Mouse (Mus musculus) layer of hippocampus, adult 9-11 months (tissue): ENCODE measurements around the gene Arhgef10l.

ENCODE experiments used
- DNase-seq: peaks from one replicate; pipeline ENCODE4 v3.0.0; 2022

Arhgef10l gene

DNA sequence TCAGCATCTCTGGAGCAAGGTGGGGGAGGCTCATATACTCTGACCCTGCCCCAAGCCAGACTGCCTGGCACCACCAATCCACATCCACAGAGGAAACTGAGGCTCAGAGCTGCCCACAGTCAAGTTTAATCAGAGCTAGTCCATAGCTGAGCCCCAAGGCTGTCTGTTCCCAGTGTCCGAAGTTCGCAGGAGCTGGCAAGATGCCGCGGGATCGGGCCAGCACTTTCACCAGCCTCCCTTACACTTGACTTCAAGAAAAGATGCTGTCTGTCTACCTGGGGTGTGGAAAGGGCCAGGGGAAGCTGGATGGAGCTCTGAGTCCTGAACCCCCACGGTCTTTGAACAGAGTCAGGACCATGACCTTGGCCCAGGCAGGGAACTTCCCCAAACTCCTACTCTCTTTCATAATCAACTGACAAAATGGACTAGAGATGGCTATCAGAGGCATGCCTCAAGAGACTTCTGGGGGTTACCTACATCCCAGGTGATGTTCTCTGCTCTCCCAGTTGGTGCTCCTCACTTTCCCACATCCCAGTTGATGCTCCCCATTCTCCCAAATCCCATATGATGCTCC lies 34.4 kb downstream of the Arhgef10l start:
- DNase-seq: no peak

DNA sequence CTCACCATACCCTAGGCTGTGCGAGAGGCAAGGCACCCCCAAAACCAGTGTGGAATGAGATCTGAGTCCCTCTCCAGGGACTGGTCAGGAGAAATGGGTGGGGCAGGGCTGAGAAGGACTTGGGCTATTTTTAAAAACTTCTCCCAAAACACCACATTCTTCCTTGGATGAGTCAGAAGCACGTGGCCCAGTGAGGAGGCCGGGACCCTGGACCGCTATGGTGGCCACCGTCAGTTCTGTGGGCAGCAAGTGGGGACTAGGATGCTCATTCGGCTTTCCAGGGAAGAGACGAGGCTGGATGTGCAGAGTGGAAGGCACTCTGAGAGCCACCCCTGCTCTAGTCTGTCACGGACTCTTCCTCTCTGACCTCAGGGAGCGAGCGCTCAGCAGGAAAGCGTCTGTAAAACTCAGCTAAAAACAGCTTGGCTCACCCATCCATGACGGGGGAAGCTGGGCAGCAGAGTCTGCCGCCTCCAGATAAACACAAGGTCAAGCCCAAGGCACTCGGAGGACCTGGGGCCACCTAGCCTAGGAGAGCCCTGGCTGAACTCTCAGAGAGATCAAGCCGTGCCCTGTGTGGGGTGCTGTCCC lies 35.1 kb downstream of the Arhgef10l start:
- no peak for DNase-seq

DNA sequence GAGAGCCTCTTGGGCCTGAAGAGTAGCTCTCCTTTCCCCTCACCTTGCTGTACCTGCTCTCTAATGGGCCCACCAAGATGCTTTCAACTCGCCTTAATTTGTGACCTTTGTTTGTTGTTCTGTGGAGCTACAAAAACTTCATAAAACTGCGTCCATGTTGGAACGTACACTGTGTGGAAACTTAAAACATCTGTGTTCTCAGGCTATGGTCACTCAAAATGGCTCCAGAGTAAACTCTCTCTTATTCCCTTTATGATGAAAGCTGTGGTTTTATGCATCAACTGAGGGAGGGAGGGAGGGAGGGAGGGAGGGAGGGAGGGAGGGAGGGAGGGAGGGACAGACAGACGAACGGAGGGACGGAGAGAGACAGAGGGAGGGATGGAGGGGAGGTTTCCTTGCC lies 35.7 kb downstream of the Arhgef10l start:
- no peak for DNase-seq

DNA sequence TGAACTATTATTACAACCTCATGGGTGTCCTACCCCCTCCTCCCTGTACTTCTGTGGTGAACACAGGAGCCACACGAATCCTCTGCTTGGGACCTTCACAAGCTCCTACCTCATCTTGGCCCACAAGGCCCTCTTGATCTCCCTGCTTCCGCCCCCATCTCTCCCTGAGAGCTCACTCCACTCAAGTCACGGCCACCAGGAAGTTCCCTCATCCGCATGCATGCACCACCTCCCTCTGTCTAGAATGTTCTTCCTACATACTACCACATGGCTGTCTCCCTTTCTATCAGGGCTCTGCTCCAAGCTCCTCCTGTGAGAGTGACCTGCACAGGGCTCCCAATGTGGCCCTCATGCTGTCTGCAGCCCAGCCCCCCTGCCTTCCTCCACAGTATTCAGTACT lies 36.8 kb downstream of the Arhgef10l start:
- DNase-seq: no peak

DNA sequence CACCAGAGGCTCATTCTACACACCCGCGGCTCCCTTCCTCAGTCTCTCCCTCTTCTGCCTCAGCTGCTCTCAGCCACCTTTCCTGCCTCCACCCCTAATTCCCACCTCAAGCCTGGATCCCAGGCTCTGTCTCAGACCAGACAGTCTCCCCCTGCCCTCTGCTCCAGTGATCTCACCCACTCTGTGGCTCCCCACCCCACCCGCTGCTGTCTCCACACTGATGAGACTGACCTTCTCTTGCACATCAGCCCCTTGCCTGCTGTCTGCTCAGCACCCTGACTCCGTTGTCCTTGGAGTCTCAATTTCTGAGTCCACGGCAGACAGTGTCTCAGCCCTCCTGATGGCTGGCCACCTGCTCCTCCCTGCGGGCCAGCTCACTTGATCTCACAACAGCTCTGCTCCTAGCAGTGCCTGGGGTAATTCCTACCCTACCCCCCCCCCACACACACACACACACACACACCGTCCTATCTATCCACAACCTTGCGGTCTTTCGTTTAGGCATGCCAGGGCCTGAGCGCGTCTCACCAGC lies 37.3 kb downstream of the Arhgef10l start:
- DNase-seq: no peak

DNA sequence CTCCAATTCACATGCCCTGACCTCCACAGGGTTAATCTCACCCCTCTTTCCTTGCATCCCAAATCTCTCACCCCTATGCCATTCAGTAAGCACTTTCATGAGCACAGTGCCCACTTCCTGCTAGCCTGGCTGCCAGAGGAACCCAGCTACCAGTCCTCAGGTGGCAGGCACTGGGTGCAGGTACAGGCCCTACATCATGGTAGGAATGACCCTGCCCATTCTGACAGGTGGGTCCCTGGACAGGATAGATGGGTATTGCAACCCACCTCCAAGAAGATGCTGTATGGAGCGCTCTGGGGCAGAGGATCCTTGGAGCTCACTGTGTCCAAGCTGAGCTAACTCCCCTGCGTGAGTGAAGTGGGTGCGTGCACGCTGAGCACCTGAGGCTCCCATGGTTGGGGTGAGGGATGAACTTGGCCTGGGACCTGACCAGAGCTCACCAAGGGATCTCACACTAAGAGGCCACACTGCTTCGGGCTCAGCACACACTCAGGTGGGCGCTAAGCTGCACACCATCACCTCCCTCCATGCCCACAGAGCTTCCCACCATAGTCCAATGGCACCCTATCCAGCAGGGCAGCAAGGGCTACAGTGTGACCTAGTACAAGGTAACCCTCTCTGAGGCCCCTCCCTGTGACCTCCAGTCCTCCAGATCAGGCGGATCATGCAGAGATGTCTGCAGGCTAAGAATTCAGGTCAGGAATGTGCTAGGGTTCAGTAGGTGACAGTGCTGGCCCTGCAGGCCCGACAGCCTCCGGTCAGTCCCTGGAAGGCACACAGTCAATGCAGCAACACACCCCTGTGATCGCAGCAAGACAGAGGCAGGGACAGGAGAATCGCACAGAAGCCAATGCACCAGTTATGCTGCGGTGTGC lies 39.9 kb downstream of the Arhgef10l start:
- DNase-seq: no peak

DNA sequence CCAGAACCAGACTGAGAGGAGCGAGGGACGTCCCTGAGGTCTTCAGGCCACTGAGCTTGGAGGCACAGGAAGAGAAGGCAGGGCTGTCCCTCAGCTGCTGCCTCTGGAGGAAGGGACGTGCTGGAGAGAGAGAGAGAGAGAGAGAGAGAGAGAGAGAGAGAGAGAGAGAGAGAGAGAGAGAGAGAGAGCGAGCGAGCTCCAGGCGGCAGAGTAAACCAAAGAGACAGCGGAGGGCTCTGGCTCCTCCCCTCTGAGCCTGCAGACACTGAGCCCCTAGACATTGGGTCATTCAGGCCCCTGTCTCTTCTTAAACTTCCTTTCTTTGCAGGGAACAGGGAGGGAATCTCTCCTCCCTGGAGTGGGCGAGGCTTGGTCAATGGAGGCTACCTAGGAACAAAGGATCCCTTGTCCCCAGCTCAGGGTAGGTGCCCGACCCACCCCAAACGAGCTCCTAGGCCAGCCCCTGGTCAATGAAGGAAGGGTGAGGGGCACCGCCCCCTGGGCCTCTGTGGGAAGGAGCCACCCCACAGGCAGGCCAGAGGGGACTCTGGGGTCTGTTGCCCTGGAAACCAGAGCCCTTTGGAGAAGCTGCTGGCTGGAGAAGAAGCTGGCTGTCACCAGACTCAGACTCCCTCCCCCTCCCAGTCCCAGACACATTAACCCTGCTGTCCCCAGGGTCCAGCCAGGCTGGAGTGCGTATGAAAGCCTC lies 41.2 kb downstream of the Arhgef10l start:
- DNase-seq: peak; percentile 69

DNA sequence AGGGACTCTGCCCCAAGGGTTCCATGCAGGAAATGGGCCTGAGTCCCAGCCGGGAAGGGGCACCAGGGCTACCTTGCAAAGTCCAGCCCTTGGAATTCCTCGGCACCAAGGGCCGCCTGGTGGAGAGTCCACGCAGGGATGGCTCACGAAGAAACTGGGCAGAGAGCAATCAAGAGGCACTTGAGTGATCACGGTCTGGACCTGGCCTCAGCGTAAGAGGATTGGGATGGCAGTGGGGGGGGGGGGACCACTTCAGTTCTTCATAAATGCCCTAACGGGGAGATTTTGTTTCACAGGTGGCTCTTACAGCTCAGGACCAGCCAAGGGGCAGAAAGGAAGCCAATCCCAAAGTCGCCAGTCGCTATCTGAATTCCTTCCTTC lies 41.7 kb downstream of the Arhgef10l start:
- no peak for DNase-seq

DNA sequence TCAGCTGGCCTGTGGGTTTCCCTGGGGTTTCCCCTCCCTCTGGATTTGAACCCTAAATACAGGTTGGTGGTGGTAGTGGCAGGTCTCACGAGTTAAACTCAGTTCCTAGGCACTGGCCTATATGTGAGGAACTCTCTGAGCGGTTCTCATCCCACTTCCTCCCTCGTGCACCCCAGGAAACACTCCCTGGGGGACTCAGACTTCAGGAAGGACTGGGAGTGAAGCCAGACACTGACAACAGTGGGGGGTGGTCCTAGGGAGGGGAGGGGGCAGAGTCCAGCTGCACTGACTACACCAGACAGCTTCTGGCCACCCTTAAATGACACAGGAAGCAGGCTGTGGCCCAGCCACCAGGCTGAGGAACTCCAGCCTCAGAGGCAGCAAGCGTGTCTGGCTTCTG lies 43.0 kb downstream of the Arhgef10l start:
- no peak for DNase-seq

DNA sequence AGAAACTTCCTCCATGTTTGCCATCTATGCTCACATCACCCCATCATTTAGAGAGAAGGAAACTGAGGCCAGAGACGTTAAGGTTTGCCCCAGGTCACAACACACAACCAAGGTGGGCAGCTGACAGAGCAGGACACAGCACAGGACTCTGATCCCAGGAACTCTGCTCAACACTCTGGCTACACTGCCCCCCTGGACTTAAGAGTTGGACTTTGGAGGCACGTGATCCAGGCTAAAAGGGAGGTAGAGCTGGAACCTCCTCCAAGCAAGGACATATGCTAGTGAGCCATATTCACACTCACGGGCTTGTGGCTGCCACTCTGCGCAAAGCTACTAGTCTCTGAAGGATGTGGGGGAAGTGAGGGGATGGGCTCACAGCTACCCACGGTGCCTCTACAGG lies 45.3 kb downstream of the Arhgef10l start:
- DNase-seq: no peak

DNA sequence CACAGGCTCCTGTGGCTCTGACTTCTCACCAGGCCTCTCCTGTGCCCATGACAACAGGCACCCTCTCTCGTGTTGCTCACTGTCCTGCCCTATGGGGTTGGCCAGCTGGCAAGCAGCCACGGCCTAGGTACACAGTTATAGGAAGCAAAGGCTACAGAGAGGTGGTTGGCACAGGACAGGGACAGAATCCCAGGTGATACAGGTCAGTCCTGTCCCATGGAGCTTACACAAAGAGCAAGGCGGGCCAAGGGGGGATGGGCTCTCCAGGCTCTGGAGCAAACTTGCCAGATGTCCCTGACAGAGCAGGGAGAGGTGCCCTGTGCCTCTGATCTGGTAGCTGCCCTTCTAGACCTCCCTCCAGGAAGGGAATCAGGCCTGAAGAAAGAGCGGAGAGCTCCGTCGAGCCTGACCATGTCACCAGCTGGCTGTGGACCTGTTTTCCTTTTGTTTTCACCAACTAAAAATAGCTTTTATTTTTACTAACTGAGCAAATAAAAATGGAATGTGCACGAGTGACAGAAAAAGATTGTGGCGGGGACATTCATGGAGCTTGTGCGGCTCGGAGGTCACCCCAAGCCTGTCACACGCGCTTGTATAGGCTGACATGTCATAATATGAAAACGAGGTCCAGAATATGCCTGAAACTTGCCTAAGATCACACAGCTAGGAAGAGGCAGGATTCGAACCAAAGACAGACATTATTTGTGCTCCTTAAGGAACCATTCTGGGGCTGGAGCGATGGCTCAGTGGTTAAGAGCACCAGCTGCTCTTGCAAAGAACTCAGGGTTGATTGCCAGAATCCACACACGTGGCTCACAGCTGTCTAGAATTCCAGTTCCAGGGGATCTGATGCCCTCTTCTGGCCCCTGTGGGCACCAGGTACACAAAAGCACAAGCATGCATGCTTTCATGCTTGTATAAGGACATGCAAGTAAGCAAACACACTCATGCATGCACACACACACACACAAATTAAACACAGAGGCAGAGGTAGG lies 48.1 kb downstream of the Arhgef10l start:
- DNase-seq: no peak

DNA sequence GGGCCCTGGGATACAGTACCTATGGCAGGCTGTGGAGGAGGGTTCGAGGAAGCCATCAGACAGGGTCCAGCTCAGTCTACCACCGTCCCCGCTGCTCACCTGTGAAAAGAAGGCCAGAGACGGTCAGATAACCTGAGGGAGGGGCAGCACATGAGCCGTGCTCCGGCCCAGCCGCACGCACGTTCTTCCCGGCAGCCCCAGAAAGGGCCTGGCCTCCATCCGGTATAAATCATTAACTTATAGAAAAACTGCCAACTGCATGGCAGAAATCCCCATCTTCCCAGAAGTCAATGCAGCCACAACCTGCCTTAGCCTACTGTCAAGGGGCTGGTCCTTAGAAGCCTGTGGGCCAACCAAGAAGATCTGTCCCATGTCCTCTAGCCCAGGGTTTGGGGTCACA lies 48.9 kb downstream of the Arhgef10l start:
- no peak for DNase-seq

DNA sequence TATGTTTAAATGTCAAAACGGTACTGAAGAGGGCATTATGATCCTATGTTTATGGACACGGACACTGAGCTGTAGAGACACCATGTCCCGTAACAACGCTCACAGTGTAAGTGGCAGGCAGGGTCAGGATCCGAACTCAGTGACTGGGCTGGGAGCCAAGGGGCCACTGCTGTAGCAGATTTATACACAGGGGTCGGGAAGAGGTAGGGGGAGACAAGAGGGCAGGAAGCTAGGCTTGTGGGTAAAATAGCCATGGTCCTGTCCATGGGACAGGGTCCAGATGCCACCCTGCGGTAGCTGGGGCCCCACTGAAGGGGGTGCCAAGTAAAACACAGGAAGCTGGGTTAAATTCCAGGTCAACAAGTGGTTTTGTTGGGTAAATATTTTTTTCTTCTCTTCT lies 49.6 kb downstream of the Arhgef10l start:
- DNase-seq: no peak

DNA sequence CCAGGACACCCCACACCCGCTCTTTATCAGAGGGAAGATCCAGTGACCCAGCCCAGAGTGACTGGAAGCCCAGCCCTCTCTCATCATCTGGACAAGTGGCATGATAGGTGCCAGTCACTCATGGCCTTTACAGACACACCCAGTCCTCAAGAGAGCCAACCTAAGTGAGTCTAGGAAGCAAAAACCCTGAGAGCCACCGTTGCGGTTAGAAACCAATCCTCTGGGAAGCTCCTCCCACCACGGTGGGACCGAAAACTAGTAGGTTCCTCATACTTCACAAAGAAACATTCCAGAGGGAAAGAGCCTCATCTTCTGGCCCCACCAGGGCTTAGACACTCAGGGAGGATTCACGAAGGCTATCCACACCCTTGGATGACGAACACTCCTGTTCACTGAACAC lies 50.0 kb downstream of the Arhgef10l start:
- DNase-seq: no peak

DNA sequence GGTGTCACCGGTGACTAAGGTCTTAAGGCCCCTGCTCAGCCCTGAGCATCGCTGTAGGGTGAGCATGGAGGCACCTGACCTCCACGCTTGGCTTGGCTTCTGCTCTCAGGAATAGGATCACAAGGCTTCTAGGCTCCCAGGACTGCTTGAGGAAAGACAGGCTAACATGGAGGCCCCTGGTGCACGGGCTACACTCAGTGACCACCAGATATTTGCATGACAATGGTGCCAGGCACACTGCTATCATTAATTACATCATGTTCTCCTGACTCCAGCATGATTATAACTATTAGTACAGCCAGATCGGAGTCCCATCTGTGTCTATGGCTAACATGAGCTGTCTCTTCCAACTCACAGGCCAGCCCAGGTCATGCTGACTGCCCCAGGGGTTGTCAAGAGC lies 51.3 kb downstream of the Arhgef10l start:
- DNase-seq: no peak

DNA sequence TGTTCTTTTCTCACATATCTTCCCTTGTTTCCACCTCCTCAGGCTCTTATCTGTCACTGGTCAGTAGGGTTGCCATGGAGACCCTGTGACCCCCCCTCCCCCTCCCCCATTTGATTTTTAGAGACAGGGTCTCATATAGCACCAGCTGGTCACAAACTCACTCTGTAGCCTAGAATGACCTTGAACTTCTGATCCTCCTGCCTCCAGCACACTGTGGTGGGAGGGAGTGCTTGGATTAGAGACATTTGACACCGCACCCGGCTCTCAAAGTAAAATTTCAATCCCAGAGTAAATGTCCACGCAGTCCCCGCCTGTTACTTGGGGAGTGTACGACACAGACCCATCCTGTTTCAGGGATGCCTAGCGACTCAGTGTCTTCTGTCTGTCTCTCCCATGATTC lies 51.7 kb downstream of the Arhgef10l start:
- no peak for DNase-seq

DNA sequence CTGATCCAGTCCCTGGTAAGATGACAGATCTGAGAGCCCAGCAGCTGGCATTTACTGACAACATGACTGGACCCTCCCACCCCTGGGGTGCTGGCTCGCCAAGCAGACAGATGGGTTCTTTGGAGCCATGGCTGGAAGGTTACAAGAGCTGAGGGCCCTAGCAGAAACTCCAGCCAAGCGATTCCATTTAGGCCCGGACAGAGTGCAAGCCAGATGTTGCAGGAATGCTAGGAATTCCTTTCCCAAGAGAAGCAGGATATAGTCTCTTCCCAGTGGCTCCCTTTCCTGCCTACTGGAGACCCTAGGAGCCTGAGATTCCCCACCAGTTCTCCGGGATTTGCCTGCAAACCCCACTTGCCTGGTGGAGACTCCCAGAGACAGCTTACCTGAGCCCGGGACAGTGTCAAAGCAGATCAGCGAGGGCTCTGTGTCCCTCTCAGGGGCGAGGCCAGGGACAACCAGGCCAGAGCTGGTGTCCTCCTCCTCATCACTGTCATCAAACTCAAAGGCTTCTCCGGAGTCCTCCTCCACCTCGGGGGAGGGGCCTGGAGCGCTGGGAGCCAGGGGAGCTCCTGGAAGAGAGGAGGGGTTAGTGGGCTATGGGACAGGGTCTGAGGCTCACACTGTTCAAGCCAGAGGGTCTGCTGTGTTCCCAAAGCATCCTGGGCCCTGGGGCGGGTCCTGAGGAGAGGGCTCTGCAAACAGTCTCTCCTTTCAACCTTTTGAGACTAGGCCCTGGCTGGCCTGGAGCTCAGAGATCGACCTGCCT lies 54.8 kb downstream of the Arhgef10l start:
- DNase-seq: no peak

DNA sequence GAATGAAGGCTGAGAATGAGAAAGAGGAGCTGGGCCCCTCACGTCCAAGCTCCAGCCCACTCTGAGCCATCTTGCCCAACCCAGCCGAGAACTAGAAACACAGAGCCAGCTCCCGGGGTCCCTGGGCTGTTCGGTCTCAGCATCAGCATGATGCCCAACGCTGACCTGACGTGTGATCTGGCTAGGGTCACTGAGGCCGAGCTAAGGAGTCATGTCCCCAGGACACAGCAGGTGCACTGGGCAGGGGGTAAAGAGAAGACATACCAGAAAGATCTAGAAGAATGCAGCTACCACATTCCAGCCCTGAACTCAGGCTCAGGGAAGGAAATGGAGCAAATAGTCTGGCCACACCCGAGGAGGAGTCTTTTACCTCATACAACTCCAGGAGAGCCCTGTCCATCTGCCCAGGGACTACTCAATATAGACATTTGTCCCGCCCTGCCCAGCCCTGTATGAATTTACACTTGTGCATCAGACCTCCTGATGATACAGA lies 57.5 kb downstream of the Arhgef10l start:
- DNase-seq: no peak

DNA sequence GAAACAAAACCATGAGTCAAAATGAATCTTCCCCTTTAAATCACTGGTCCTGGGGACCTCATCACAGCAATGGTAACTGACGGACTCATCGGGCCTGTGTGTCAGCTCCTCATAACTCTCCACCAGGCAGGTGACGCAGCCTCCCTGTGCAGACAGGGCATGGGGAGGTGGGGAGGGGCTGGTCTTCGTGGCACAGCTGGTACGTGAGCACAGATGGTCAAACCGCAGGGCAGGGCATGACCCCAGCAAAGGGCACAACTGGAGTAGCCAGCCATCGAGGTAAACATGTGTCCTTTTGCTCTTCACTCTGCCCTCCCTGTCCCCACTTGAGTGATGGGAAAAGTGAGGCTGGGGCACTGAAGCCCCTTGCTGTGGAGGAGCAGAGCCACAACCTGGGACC lies 59.0 kb downstream of the Arhgef10l start:
- no peak for DNase-seq

DNA sequence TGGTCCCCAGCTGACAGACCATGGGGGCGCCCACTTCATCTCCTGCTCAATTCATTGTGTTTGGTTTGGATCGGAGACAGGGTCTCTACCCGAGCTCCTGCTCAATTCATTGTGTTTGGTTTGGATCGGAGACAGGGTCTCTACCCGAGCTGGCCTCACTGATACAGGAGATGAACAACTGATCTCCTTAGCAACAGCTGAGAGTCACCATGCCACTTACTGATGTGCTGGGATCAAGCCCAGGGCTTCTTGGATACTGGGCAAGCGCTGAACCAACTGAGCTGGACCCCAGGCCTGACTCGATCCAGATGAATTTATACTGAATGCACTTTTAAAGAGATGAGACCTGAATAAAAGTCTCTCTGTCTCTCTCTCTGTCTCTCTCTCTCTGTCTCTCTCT lies 59.6 kb downstream of the Arhgef10l start:
- DNase-seq: no peak

DNA sequence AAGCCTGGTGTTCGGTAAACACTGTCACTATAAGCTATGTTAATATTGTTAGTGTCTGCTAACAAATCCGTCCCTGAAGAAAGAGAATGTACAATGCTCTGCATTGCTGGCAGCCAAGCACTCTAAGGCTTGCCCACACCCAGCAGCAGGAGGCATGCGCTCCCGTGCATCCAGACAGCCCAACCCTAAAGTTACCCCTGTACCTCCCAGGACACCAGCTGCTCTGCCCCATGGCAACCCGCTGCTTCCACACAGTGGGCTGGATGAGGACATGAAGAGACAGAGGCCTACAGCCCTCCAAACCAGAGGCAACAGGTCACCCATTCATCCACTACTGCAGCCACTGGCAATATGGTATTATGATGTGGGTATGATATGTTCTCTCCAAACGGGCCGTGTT lies 60.0 kb downstream of the Arhgef10l start:
- no peak for DNase-seq
